21 mouse cellular contexts compared by ENCODE assay signal in the genomic region with DNA sequence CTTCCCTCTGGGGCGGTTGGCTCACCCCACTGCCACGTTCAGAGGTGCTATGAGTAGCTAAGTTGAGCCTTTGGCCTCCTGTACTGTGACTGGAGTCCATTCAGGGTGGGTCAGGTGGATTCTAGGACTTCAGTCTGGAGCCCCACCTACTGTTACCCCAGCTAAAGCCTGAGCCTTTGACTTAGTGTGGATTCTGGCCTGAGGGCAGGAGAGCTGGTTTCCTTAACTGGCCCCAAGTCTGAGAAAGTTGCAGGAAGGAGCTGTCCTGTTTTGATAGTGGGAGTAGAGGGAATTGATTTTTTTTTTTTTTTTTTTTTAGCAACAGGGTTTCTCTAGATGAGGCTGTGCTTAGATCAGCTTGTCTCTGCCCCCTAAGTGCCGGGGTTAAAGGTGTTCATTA. TPM values are rescaled to one million over a fixed set of nuclear protein-coding genes. Genes with fewer than 3 reads are reported as not detected.
DNase-seq lines count a peak whose midpoint lies in the region; ATAC-seq and TF ChIP-seq lines count a peak whose summit lies in the region.
"Had no signal": no experiment of that assay in that cellular context is flagged by ENCODE, and none has a peak within 500 bp of the region (broad histone marks: within the 10 kb centered on the region; RNA-seq: fewer than 3 reads in every experiment).

No protein-coding gene starts in this region.

- H3K4me1 ChIP-seq in kidney, embryonic 16.5 days (ENCODE audit: insufficient read depth, low read length): peaks cover 22% of the 10 kb centered on the region
- H3K4me1 ChIP-seq in MEL (ENCODE audit: control insufficient read depth in 1 of 2, insufficient read depth in 2 of 2, low read length in 2 of 2): no peaks in the 10 kb centered on the region
- H3K4me1 ChIP-seq in intestine, postnatal 0 days (replicated peaks; ENCODE audit: control insufficient read depth, insufficient read depth, low read length): 0 out of 2 replicates have a peak, but pooled peaks cover 2% of the 10 kb centered on the region
- H3K4me1 ChIP-seq in stomach, postnatal 0 days (replicated peaks; ENCODE audit: control insufficient read depth, insufficient read depth): no peaks in the 10 kb centered on the region

- WGBS in kidney, embryonic 16.5 days: 87% methylated on average over 3 of the region's 3 CpGs
- 60% methylated on average over 3 of the region's 3 CpGs for WGBS in intestine, postnatal 0 days
- 76% methylated on average over 3 of the region's 3 CpGs for WGBS in stomach, postnatal 0 days

- peak; percentile 48 to 68 for DNase-seq in kidney, adult 8-10 months
- DNase-seq in MEL (ENCODE audit: low read depth, low spot score): no peak
- DNase-seq in stomach, postnatal 0 days (ENCODE audit: low spot score): peak; percentile 23
- no peak for DNase-seq in thymus, postnatal 36 days
- no peak for DNase-seq in ovary, postnatal 36 days (ENCODE audit: low spot score)
- DNase-seq: cerebellum, adult 18-20 months; cerebellum, postnatal 36 days; gastrocnemius, postnatal 25 days; lung, adult 18-20 months; midbrain, embryonic 14.5 days; spleen, adult 18-20 months; thymus, adult 2 months had no signal

- H3K36me3 ChIP-seq in kidney, embryonic 16.5 days (ENCODE audit: insufficient read depth, low read length): peaks cover 44% of the 10 kb centered on the region
- peaks cover 0 to 10% of the 10 kb centered on the region in 2 experiments for H3K36me3 ChIP-seq in MEL (ENCODE audit: control insufficient read depth in 1 of 2, insufficient read depth in 2 of 2, low read length in 2 of 2)
- peaks cover 56% of the 10 kb centered on the region for H3K36me3 ChIP-seq in intestine, postnatal 0 days (ENCODE audit: control insufficient read depth, insufficient read depth)
- H3K36me3 ChIP-seq in stomach, postnatal 0 days (ENCODE audit: control insufficient read depth, insufficient read depth, low read length): peaks cover 20% of the 10 kb centered on the region

- H3K27me3 ChIP-seq in kidney, embryonic 16.5 days (ENCODE audit: insufficient read depth, low read length): no peaks in the 10 kb centered on the region
- H3K27me3 ChIP-seq in MEL (ENCODE audit: control insufficient read depth in 1 of 2, insufficient read depth in 2 of 2, low read length in 2 of 2): no peaks in the 10 kb centered on the region
- no peaks in the 10 kb centered on the region for H3K27me3 ChIP-seq in intestine, postnatal 0 days (replicated peaks; ENCODE audit: control insufficient read depth, insufficient read depth, low read length)
- H3K27me3 ChIP-seq in stomach, postnatal 0 days (ENCODE audit: control insufficient read depth, insufficient read depth, low read length): no peaks in the 10 kb centered on the region
- H3K27me3 ChIP-seq: embryonic facial prominence, embryonic 15.5 days; forebrain, embryonic 12.5 days; megakaryocyte, embryonic 14.5 days; neural tube, embryonic 13.5 days had no signal

- H3K4me2 ChIP-seq in kidney, embryonic 16.5 days (replicated peaks; ENCODE audit: low read depth, low read length): no peak overlapping the region
- no peak overlapping the region for H3K4me2 ChIP-seq in intestine, postnatal 0 days (replicated peaks; ENCODE audit: low read depth)
- no peak overlapping the region for H3K4me2 ChIP-seq in stomach, postnatal 0 days (replicated peaks; ENCODE audit: low read depth)
- H3K4me2 ChIP-seq: embryonic facial prominence, embryonic 15.5 days; forebrain, embryonic 12.5 days; neural tube, embryonic 13.5 days had no signal

- TF ChIP-seq EP300 in MEL (IDR thresholded peaks at IDR 0.05; ENCODE audit: low read depth in 1 of 2, low read length in 2 of 2): no peak
- TF ChIP-seq EP300 in stomach, postnatal 0 days (optimal IDR thresholded peaks at IDR 0.05): no peak

- ATAC-seq in kidney, embryonic 16.5 days (ENCODE audit: low FRiP score, low TSS enrichment): no peak
- ATAC-seq in intestine, postnatal 0 days: peak; percentile 65
- no peak for ATAC-seq in stomach, postnatal 0 days (ENCODE audit: low FRiP score, low TSS enrichment)

- no peak overlapping the region for H3K4me3 ChIP-seq in kidney, embryonic 16.5 days (ENCODE audit: low read length)
- no peak overlapping the region for H3K4me3 ChIP-seq in MEL (ENCODE audit: control insufficient read depth in 1 of 2, insufficient read depth in 1 of 2, low read depth in 2 of 2, low read length in 2 of 2)
- no peak overlapping the region for H3K4me3 ChIP-seq in intestine, postnatal 0 days (ENCODE audit: low read depth, low read length)
- no peak overlapping the region for H3K4me3 ChIP-seq in stomach, postnatal 0 days (ENCODE audit: low read depth, low read length)
- H3K4me3 ChIP-seq: embryonic facial prominence, embryonic 15.5 days; forebrain, embryonic 12.5 days; hindbrain, embryonic 10.5 days; megakaryocyte, embryonic 14.5 days; neural tube, embryonic 13.5 days had no signal

- TF ChIP-seq POLR2A in MEL (IDR thresholded peaks at IDR 0.05; ENCODE audit: control insufficient read depth in 1 of 2, insufficient read depth in 1 of 2, low read depth in 1 of 2, low read length in 2 of 2, poor library complexity in 1 of 2): no peak; a peak in 1 of 4 replicates

- TF ChIP-seq CTCF in MEL (IDR thresholded peaks at IDR 0.05 in 2 of 3, conservative IDR thresholded peaks at IDR 0.05 in 1 of 3; ENCODE audit: control insufficient read depth in 1 of 3, insufficient read depth in 1 of 3, low read depth in 2 of 3, low read length in 3 of 3, poor library complexity in 1 of 3, severe bottlenecking in 1 of 3): no peak
- TF ChIP-seq CTCF in intestine, postnatal 0 days (IDR thresholded peaks at IDR 0.05; ENCODE audit: low read depth): no peak
- TF ChIP-seq CTCF in stomach, postnatal 0 days (IDR thresholded peaks at IDR 0.05; ENCODE audit: low read depth): no peak

- no peak overlapping the region for H3K9ac ChIP-seq in kidney, embryonic 16.5 days (replicated peaks; ENCODE audit: low read length)
- no peak overlapping the region for H3K9ac ChIP-seq in MEL (ENCODE audit: control insufficient read depth, low read depth, low read length, poor library complexity, severe bottlenecking)
- no peak overlapping the region; the same call in 1 of the 2 replicates for H3K9ac ChIP-seq in intestine, postnatal 0 days (ENCODE audit: low read depth, low read length)
- H3K9ac ChIP-seq in stomach, postnatal 0 days (ENCODE audit: low read length): no peak overlapping the region
- H3K9ac ChIP-seq: embryonic facial prominence, embryonic 15.5 days; forebrain, embryonic 12.5 days; neural tube, embryonic 13.5 days had no signal

- H3K79me2 ChIP-seq in MEL (ENCODE audit: control insufficient read depth, insufficient read depth, low read length, poor library complexity): peaks cover 29% of the 10 kb centered on the region

- no peak overlapping the region for H3K27ac ChIP-seq in kidney, embryonic 16.5 days (ENCODE audit: low read length)
- no peak overlapping the region for H3K27ac ChIP-seq in MEL (ENCODE audit: control insufficient read depth, low read depth, low read length)
- H3K27ac ChIP-seq in intestine, postnatal 0 days (ENCODE audit: low read depth, low read length): peak overlapping the region; percentile 71
- H3K27ac ChIP-seq in stomach, postnatal 0 days (replicated peaks): no peak overlapping the region
- H3K27ac ChIP-seq: embryonic facial prominence, embryonic 15.5 days; forebrain, embryonic 12.5 days; hindbrain, embryonic 10.5 days; neural tube, embryonic 13.5 days had no signal

- TF ChIP-seq RAD21 in MEL (IDR thresholded peaks at IDR 0.05; ENCODE audit: low read depth, low read length): no peak

- no peaks in the 10 kb centered on the region for H3K9me3 ChIP-seq in kidney, embryonic 16.5 days (ENCODE audit: low read length)
- H3K9me3 ChIP-seq in MEL (replicated peaks; ENCODE audit: insufficient read depth, low read length): no peaks in the 10 kb centered on the region
- no peaks in the 10 kb centered on the region for H3K9me3 ChIP-seq in intestine, postnatal 0 days (ENCODE audit: control insufficient read depth)
- no peaks in the 10 kb centered on the region for H3K9me3 ChIP-seq in stomach, postnatal 0 days (ENCODE audit: control insufficient read depth, low read length)
- H3K9me3 ChIP-seq: embryonic facial prominence, embryonic 15.5 days; forebrain, embryonic 12.5 days; G1E; hindbrain, embryonic 10.5 days; megakaryocyte, embryonic 14.5 days; neural tube, embryonic 13.5 days had no signal

RNA-seq across cellular contexts. Expression of a gene that starts 4.1 kb away (rescaled TPM):
- polyA plus RNA-seq in kidney, embryonic 16.5 days (2015; fragmentation: Nextera tagmentation; extraction: Ambion mirVana): 2,772 and 2,914 TPM in 2 replicates
- 880 and 979 TPM in 2 replicates for total RNA-seq in MEL (2012; rRNA removed)
- 1,000 to 10,000 TPM in 1 of 2 experiments, not detected in 1; 2,037 TPM for polyA plus RNA-seq in MEL (2012; ENCODE audit: insufficient read depth in 1 of 2, insufficient read length in 2 of 2, low read depth in 1 of 2, low replicate concordance in 2 of 2, missing spikeins in 1 of 2)
- polyA plus RNA-seq in intestine, postnatal 0 days (2015; fragmentation: Nextera tagmentation; extraction: Ambion mirVana): 1,685 and 1,786 TPM in 2 replicates
- polyA plus RNA-seq in stomach, postnatal 0 days (2015; fragmentation: Nextera tagmentation; extraction: Ambion mirVana): 1,281 and 1,389 TPM in 2 replicates

RNA-seq across cellular contexts. Expression of a gene that starts 6.1 kb away (rescaled TPM):
- polyA plus RNA-seq in kidney, embryonic 16.5 days (2015; fragmentation: Nextera tagmentation; extraction: Ambion mirVana): 44.2 and 50.5 TPM in 2 replicates
- 34.3 and 38.9 TPM in 2 replicates for total RNA-seq in MEL (2012; rRNA removed)
- polyA plus RNA-seq in MEL (2012; ENCODE audit: insufficient read depth in 1 of 2, insufficient read length in 2 of 2, low read depth in 1 of 2, low replicate concordance in 2 of 2, missing spikeins in 1 of 2): 10 to 100 TPM in 1 of 2 experiments, not detected in 1; 50.5 TPM
- 12.4 and 14.4 TPM in 2 replicates for polyA plus RNA-seq in intestine, postnatal 0 days (2015; fragmentation: Nextera tagmentation; extraction: Ambion mirVana)
- 18.4 and 18.5 TPM in 2 replicates for polyA plus RNA-seq in stomach, postnatal 0 days (2015; fragmentation: Nextera tagmentation; extraction: Ambion mirVana)

RNA-seq across cellular contexts. Expression of a gene that starts 9.3 kb away (rescaled TPM):
- not detected in 2 replicates for polyA plus RNA-seq in kidney, embryonic 16.5 days (2015; fragmentation: Nextera tagmentation; extraction: Ambion mirVana)
- total RNA-seq in MEL (2012; rRNA removed): 0.19 and 0.23 TPM in 2 replicates
- under 1 TPM in 1 of 2 experiments, not detected in 1; 0.78 TPM for polyA plus RNA-seq in MEL (2012; ENCODE audit: insufficient read depth in 1 of 2, insufficient read length in 2 of 2, low read depth in 1 of 2, low replicate concordance in 2 of 2, missing spikeins in 1 of 2)
- not detected in 2 replicates for polyA plus RNA-seq in intestine, postnatal 0 days (2015; fragmentation: Nextera tagmentation; extraction: Ambion mirVana)
- not detected in 2 replicates for polyA plus RNA-seq in stomach, postnatal 0 days (2015; fragmentation: Nextera tagmentation; extraction: Ambion mirVana)
- polyA plus RNA-seq: heart, postnatal 0 days; hindbrain, embryonic 10.5 days; neural tube, embryonic 13.5 days had no signal

RNA-seq across cellular contexts. Expression of a gene that starts 16.0 kb away (rescaled TPM):
- polyA plus RNA-seq in kidney, embryonic 16.5 days (2015; fragmentation: Nextera tagmentation; extraction: Ambion mirVana): 9.9 and 10.6 TPM in 2 replicates
- total RNA-seq in MEL (2012; rRNA removed): 1.3 and 1.8 TPM in 2 replicates
- 1 to 10 TPM in 1 of 2 experiments, not detected in 1; 2.6 TPM for polyA plus RNA-seq in MEL (2012; ENCODE audit: insufficient read depth in 1 of 2, insufficient read length in 2 of 2, low read depth in 1 of 2, low replicate concordance in 2 of 2, missing spikeins in 1 of 2)
- polyA plus RNA-seq in intestine, postnatal 0 days (2015; fragmentation: Nextera tagmentation; extraction: Ambion mirVana): 3.8 and 4.5 TPM in 2 replicates
- polyA plus RNA-seq in stomach, postnatal 0 days (2015; fragmentation: Nextera tagmentation; extraction: Ambion mirVana): 2.8 and 3.8 TPM in 2 replicates

RNA-seq across cellular contexts. Expression of a gene that starts 20.6 kb away (rescaled TPM):
- 197 and 208 TPM in 2 replicates for polyA plus RNA-seq in kidney, embryonic 16.5 days (2015; fragmentation: Nextera tagmentation; extraction: Ambion mirVana)
- 7.5 and 10.4 TPM in 2 replicates for total RNA-seq in MEL (2012; rRNA removed)
- polyA plus RNA-seq in MEL (2012; ENCODE audit: insufficient read depth in 1 of 2, insufficient read length in 2 of 2, low read depth in 1 of 2, low replicate concordance in 2 of 2, missing spikeins in 1 of 2): 10 to 100 TPM in 1 of 2 experiments, not detected in 1; 17.7 TPM
- polyA plus RNA-seq in intestine, postnatal 0 days (2015; fragmentation: Nextera tagmentation; extraction: Ambion mirVana): 39.4 and 40.7 TPM in 2 replicates
- 59.7 and 67.0 TPM in 2 replicates for polyA plus RNA-seq in stomach, postnatal 0 days (2015; fragmentation: Nextera tagmentation; extraction: Ambion mirVana)

Comparison
In these comparisons a context has a peak if more than half of its experiments do, and no peak if none do; other contexts are left out.
1. DNase-seq: peak in kidney, adult 8-10 months (2 of 2) and stomach, postnatal 0 days (single experiment); none in MEL (single experiment), thymus, postnatal 36 days (0 of 2) and ovary, postnatal 36 days (single experiment).